Mouse (Mus musculus) kidney, embryonic 15.5 days (tissue): Measurements from ENCODE around the gene Gpr61. TPM values are rescaled to one million over a fixed set of nuclear protein-coding genes. Genes with fewer than 3 reads are reported as not detected.

Experiments used
- ATAC-seq: fragments of 200-750 bp; cut with Nextera tagmentation; replicated peaks from 2 replicates; pipeline ENCODE4 v1.8.0; 2017; ENCODE audit warnings: moderate TSS enrichment; ENCODE audit not compliant: low FRiP score
- H3K27ac ChIP-seq: fragments of 300-500 bp; sonication (generic); 2 replicates; pipeline ENCODE4 v1.5.1; 2015; ENCODE audit warnings: mild to moderate bottlenecking, inconsistent platforms
- H3K27me3 ChIP-seq: fragments of 300-500 bp; sonication (generic); 2 replicates; pipeline ENCODE4 v1.6.1; 2015; ENCODE audit warnings: inconsistent platforms
- H3K36me3 ChIP-seq: fragments of 300-500 bp; sonication (generic); 2 replicates; pipeline ENCODE4 v1.6.1; 2015; ENCODE audit warnings: inconsistent platforms
- H3K4me1 ChIP-seq: fragments of 300-500 bp; sonication (generic); 2 replicates; pipeline ENCODE4 v1.6.1; 2015; ENCODE audit warnings: inconsistent platforms
- H3K4me2 ChIP-seq: fragments of 300-500 bp; sonication (generic); 2 replicates; pipeline ENCODE4 v1.6.1; 2015; ENCODE audit warnings: moderate library complexity, mild to moderate bottlenecking, inconsistent platforms
- H3K4me3 ChIP-seq: fragments of 300-500 bp; sonication (generic); replicated peaks from 2 replicates; pipeline ENCODE4 v1.5.1; 2015; ENCODE audit warnings: mild to moderate bottlenecking, inconsistent platforms
- H3K9ac ChIP-seq: fragments of 300-500 bp; sonication (generic); 2 replicates; pipeline ENCODE4 v1.6.1; 2015; ENCODE audit warnings: mild to moderate bottlenecking, inconsistent platforms
- H3K9me3 ChIP-seq: fragments of 300-500 bp; sonication (generic); replicated peaks from 2 replicates; pipeline ENCODE4 v1.6.1; 2016; ENCODE audit warnings: inconsistent platforms
- WGBS: fragments of 180-500 bp; shearing (Covaris S2); methylation state at CpG from one replicate; pipeline ENCODE4 v1.1.7; 2015; ENCODE audit warnings: mixed read lengths; 5-methylcytosine and 5-hydroxymethylcytosine counted together
- polyA plus RNA-seq: library from polyadenylated mRNA; unstranded; fragments of >200 nt; fragmentation: Nextera tagmentation; extraction: Ambion mirVana; gene quantifications from 2 replicates; pipeline ENCODE4 v1.2.1, GENCODE M21; 2015

Gene Gpr61
- polyA plus RNA-seq: 0.05 and 0.08 TPM in 2 replicates

GRCm38 (mm10) chr3:108154656-108155055, at the start of gene Gpr61:
Gene Gpr61, minus strand, starts transcription at chr3:108154882.
- no peak within 1 kb of the TSS for H3K4me3 ChIP-seq
- WGBS: 32% methylated on average over 4 of the region's 4 CpGs
- no peak within 1 kb of the TSS for H3K9ac ChIP-seq
- 0 out of 2 replicates have a peak, but pooled peaks cover 2% of the 10 kb centered on the region for H3K27me3 ChIP-seq
- no peaks in the 10 kb centered on the region; the same call in 1 of the 2 replicates for H3K4me1 ChIP-seq
- H3K27ac ChIP-seq: no peak within 1 kb of the TSS
- H3K4me2 ChIP-seq: no peak within 1 kb of the TSS
- ATAC-seq: no peak
- H3K9me3 ChIP-seq: no peaks in the 10 kb centered on the region
- no peaks in the 10 kb centered on the region for H3K36me3 ChIP-seq

DNA sequence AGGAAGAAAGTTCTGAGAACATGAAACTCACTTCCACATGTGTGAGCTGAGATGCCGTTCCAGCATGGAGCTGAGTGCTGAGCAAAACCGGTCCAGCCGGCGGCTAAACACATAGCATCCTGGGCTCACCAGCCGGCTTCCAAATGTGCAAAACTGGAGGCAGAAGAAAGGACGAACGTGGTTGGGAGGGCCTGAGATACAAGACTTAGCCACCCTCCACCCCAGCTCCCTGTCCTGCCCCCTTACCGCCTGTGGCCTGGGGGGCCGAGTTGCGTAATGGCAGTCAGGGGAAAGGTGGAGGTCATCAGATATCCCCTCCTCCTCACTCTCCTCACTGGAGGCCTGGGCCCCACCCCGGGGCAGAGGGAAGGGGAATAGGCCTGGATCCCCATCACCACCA, 49.8 kb upstream of the Gpr61 start:
- H3K27ac ChIP-seq: no peak overlapping the region
- no peaks in the 10 kb centered on the region for H3K27me3 ChIP-seq
- H3K4me1 ChIP-seq: peaks cover 54% of the 10 kb centered on the region
- no peak overlapping the region for H3K4me3 ChIP-seq
- ATAC-seq: no peak
- 84% methylated on average over 11 of the region's 11 CpGs for WGBS
- no peak overlapping the region for H3K4me2 ChIP-seq
- no peak overlapping the region for H3K9ac ChIP-seq
- no peaks in the 10 kb centered on the region for H3K9me3 ChIP-seq
- H3K36me3 ChIP-seq: peaks cover 61% of the 10 kb centered on the region

- H3K36me3 ChIP-seq: peaks cover 67% of the 10 kb centered on the region
- WGBS: 86% methylated on average over 11 of the region's 11 CpGs
These were observed 49.1 kb upstream of the Gpr61 start for GRCm38 (mm10) chr3:108203621-108204325.

DNA sequence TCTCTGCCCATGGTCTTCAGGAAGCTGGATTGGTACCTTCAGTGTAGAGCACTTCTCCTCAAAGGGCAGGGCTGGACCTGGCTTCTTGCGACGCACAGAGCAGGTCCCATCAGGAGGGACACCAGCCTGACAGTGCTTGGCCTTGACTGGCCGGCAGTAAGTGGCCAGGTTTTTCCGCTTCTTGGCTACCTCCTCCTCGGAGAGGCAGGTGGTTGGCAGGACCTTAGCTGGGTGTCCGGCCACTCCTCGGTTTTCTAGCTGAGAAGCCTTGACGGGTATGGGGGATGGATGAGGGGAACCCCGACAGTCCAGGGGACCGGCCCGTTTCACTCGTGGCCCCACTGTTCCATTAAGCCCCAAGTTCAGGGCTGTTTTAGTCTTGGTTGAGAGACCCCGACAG, 48.5 kb upstream of the Gpr61 start:
- no peak overlapping the region for H3K4me2 ChIP-seq

More at GRCm38 (mm10) chr3:108203621-108204325, 49.1 kb upstream of the Gpr61 start:
- H3K4me2 ChIP-seq: no peak overlapping the region
- ATAC-seq: no peak
- H3K9me3 ChIP-seq: no peaks in the 10 kb centered on the region
- no peak overlapping the region for H3K4me3 ChIP-seq
- no peak overlapping the region for H3K27ac ChIP-seq
- H3K9ac ChIP-seq: no peak overlapping the region
- peaks cover 50% of the 10 kb centered on the region for H3K4me1 ChIP-seq
- no peaks in the 10 kb centered on the region for H3K27me3 ChIP-seq

DNA sequence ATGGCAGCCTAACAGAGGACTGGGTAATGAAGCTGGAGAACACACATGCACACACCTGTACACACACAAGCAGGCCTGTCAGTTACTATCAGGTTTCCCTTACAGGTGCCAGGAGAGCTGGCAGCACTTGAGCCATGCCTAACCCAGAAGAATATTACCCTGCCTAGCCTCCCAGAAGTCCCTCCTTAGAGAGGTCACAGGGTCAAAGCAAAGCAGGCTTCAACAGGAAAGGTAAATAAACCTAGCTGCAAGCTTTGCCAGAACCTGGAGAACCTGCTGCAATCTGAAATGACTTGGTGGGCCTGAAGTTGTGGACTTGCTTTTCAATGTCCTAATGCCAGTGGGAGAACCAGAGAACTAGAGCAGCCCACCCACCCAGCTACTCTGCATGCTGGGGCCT, 47.8 kb upstream of the Gpr61 start:
- H3K9me3 ChIP-seq: no peaks in the 10 kb centered on the region
- H3K4me1 ChIP-seq: peaks cover 42% of the 10 kb centered on the region
- H3K36me3 ChIP-seq: peaks cover 59% of the 10 kb centered on the region
- H3K4me2 ChIP-seq: no peak overlapping the region
- H3K27me3 ChIP-seq: no peaks in the 10 kb centered on the region
- H3K4me3 ChIP-seq: no peak overlapping the region
- no peak overlapping the region for H3K9ac ChIP-seq
- no peak overlapping the region for H3K27ac ChIP-seq
- ATAC-seq: no peak

More for the DNA sequence above, 48.5 kb upstream of the Gpr61 start:
- Histone ChIP-seq H3K9ac (no peak overlapping the region), H3K27ac (no peak overlapping the region), H3K27me3 (no peaks in the 10 kb centered on the region), H3K9me3 (no peaks in the 10 kb centered on the region), H3K4me1 (peaks cover 44% of the 10 kb centered on the region), H3K4me3 (no peak overlapping the region), H3K36me3 (peaks cover 65% of the 10 kb centered on the region)
- 93% methylated on average over 13 of the region's 13 CpGs for whole genome bisulfite sequencing
- ATAC-seq: no peak

DNA sequence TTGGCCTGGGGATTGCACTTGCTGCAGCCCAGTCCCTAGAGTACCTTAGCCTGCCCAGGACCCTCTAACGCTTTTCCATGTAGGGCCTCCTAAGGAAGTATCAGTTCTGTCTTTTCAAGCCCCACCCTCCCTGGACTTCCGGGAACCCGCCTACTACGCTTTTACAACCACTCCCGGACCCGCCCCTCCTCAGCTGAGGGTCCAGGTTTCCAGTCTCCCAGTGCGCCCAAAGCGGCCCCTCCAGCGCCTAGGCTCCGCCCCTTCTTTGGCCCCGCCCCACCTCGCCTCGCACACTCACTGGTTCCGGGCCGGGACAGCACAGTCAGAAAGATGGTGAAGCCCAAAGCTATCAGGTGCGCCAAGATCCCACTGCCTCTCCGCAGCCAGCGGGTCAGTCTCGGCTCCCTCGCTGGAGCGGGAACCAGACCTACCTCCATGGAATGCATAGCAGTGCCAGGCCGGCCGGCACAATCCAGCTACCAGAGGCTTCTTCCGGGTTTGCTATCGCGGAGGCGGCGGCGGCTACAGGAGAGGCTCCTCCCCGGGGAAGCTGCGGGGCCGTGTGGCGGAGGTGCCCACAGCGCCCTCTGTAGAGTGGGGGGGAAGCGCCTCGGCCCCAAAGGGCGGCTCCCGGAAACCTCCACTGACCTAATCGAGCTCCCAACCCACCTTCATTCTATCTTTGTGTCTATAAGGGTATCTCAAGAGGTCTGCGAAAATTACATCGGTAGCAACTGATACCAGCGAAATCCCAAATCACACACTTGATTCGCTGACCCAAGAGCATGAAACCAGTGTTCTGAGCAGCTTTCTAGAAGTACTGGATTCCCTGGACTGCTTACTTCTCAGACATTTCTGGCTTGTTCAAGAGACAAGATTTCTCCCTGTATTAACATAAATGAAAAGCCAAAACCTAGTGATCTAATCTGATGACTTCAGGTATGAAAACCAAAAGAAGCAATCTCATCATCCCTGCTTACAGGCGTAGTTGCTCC, 45.9 kb upstream of the Gpr61 start, which contains the start of gene Cyb561d1:
TSS of gene Cyb561d1 (minus strand) at position 884 of the 995 bp plus-strand sequence.
- Histone ChIP-seq H3K9me3 (no peaks in the 10 kb centered on the region), H3K27me3 (no peaks in the 10 kb centered on the region), H3K36me3 (peaks cover 41% of the 10 kb centered on the region), H3K4me2 (peak within 1 kb of the TSS; percentile 72), H3K4me3 (peak within 1 kb of the TSS; percentile 83), H3K27ac (peak within 1 kb of the TSS; percentile 95), H3K9ac (peak within 1 kb of the TSS; percentile 63), H3K4me1 (peaks cover 55% of the 10 kb centered on the region)
- ATAC-seq: peak; percentile 93
- 3% methylated on average over 44 of the region's 44 CpGs for WGBS

GRCm38 (mm10) chr3:108199231-108199630, 44.5 kb upstream of the Gpr61 start:
- no peak overlapping the region for H3K4me3 ChIP-seq
- no peak overlapping the region for H3K27ac ChIP-seq
- H3K4me2 ChIP-seq: peak overlapping the region; percentile 72; the same call in 1 of the 2 replicates
- H3K27me3 ChIP-seq: no peaks in the 10 kb centered on the region
- no peak overlapping the region for H3K9ac ChIP-seq
- no peaks in the 10 kb centered on the region for H3K9me3 ChIP-seq
- 91% methylated on average over 6 of the region's 6 CpGs for WGBS
- H3K36me3 ChIP-seq: peaks cover 27% of the 10 kb centered on the region
- peaks cover 68% of the 10 kb centered on the region for H3K4me1 ChIP-seq
- ATAC-seq: no peak

DNA sequence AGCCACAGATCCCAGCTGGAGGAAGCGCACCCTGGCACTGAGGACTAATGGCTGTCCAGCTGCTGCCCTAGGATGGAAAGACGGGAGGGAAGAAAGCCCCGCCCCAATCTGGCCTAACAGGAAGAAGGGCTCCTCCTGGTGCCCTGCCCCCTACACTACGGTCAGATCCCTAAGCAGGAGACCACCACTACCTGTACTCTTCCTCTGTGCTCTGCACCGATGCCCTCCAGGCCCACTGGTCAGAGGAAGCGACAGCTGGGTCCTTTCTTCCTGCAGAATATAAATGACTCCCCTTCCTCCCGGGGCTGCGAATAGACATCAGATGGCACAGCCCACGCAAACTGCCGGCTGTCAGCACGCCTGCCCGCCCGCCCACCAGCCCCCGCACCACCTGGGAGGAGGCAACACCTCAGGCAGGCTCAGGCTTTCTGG, 42.4 kb upstream of the Gpr61 start:
- WGBS: 3% methylated on average over 14 of the region's 14 CpGs
- ATAC-seq: peak; percentile 55
- peaks cover 61% of the 10 kb centered on the region for H3K4me1 ChIP-seq
- H3K9me3 ChIP-seq: no peaks in the 10 kb centered on the region
- H3K4me3 ChIP-seq: no peak overlapping the region
- peak overlapping the region; percentile 44 for H3K4me2 ChIP-seq
- H3K27ac ChIP-seq: peak overlapping the region; percentile 52
- no peaks in the 10 kb centered on the region for H3K27me3 ChIP-seq
- H3K36me3 ChIP-seq: peaks cover 10% of the 10 kb centered on the region
- H3K9ac ChIP-seq: 0 out of 2 replicates have a peak overlapping the region, but pooled peaks have one; percentile 24

GRCm38 (mm10) chr3:108195941-108196590, 41.4 kb upstream of the Gpr61 start:
- Histone ChIP-seq H3K9me3 (no peaks in the 10 kb centered on the region), H3K27ac (peak overlapping the region; percentile 52), H3K4me1 (peaks cover 53% of the 10 kb centered on the region), H3K27me3 (no peaks in the 10 kb centered on the region), H3K36me3 (peaks cover 7% of the 10 kb centered on the region), H3K9ac (no peak overlapping the region), H3K4me2 (no peak overlapping the region), H3K4me3 (no peak overlapping the region)
- no peak for ATAC-seq
- WGBS: 67% methylated on average over 7 of the region's 7 CpGs

GRCm38 (mm10) chr3:108195287-108195686, 40.6 kb upstream of the Gpr61 start:
- H3K4me1 ChIP-seq: peaks cover 48% of the 10 kb centered on the region
- no peaks in the 10 kb centered on the region for H3K9me3 ChIP-seq
- no peak overlapping the region for H3K9ac ChIP-seq
- peaks cover 7% of the 10 kb centered on the region for H3K36me3 ChIP-seq
- H3K27me3 ChIP-seq: no peaks in the 10 kb centered on the region
- no peak overlapping the region for H3K4me3 ChIP-seq
- ATAC-seq: no peak
- no peak overlapping the region for H3K4me2 ChIP-seq
- 65% methylated on average over 4 of the region's 4 CpGs for WGBS
- H3K27ac ChIP-seq: peak overlapping the region; percentile 46; the same call in 1 of the 2 replicates

DNA sequence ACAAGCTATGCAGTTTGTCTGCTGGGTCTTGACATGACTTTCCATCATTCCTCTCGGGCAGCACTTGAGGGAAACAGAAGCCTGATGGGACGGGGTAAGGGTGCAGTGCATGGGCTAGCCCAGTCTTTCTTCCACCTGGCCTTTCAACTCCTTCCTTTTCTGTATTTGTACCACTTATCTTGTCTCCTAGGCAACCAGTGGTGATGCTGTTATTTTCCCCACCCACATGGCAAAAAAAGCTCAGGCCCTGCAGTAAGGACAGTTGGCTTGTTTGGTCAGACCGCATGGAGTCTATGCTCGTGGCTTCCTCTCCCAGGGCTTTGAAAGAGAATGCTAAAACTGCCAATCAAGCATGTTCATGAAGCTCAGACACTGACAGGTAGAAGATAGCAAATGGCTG, 39.0 kb upstream of the Gpr61 start:
- no peak overlapping the region for H3K4me2 ChIP-seq
- no peaks in the 10 kb centered on the region for H3K9me3 ChIP-seq
- no peaks in the 10 kb centered on the region; the same call in 1 of the 2 replicates for H3K36me3 ChIP-seq
- H3K27me3 ChIP-seq: no peaks in the 10 kb centered on the region
- no peak for ATAC-seq
- H3K27ac ChIP-seq: no peak overlapping the region
- H3K9ac ChIP-seq: no peak overlapping the region
- H3K4me1 ChIP-seq: peaks cover 47% of the 10 kb centered on the region
- no peak overlapping the region for H3K4me3 ChIP-seq
- 63% methylated on average over 4 of the region's 4 CpGs for WGBS
